26 mouse cellular contexts compared by ENCODE assay signal in genomic region chr13:58598578-58598977, GRCm38 (mm10). TPM values are rescaled to one million over a fixed set of nuclear protein-coding genes. Genes with fewer than 3 reads are reported as not detected.
A peak's percentile ranks its signal among the peaks of the same experiment; 100 is the strongest.
DNase-seq lines count a peak whose midpoint lies in the region; ATAC-seq lines count a peak whose summit lies in the region.
"Had no signal": no experiment of that assay in that cellular context is flagged by ENCODE, and none has a peak within 500 bp of the region (broad histone marks: within the 10 kb centered on the region; RNA-seq: fewer than 3 reads in every experiment).

No protein-coding gene starts in this region.

- peaks cover 4% of the 10 kb centered on the region; the same call in 1 of the 2 replicates for H3K4me1 ChIP-seq in intestine, embryonic 15.5 days (replicated peaks)
- H3K4me1 ChIP-seq in heart, embryonic 11.5 days (ENCODE audit: control insufficient read depth, insufficient read depth, low read length): peaks cover 6% of the 10 kb centered on the region
- H3K4me1 ChIP-seq: embryonic facial prominence, embryonic 12.5 days; forebrain, embryonic 15.5 days; hindbrain, embryonic 13.5 days; liver, embryonic 15.5 days; megakaryocyte, embryonic 14.5 days had no signal

- no peak overlapping the region for H3K4me2 ChIP-seq in intestine, embryonic 15.5 days (replicated peaks)
- no peak overlapping the region for H3K4me2 ChIP-seq in heart, embryonic 11.5 days
- H3K4me2 ChIP-seq: embryonic facial prominence, embryonic 12.5 days; forebrain, embryonic 15.5 days; hindbrain, embryonic 13.5 days; limb, embryonic 13.5 days; liver, embryonic 15.5 days; neural tube, embryonic 15.5 days had no signal

- DNase-seq in kidney, adult 9 months: peak; percentile 11
- no peak for DNase-seq in kidney, postnatal 25 days
- peak; percentile 68 for DNase-seq in Muller cell, postnatal 12 days (ENCODE audit: inconsistent ontology term)
- DNase-seq in splenic B cell, adult 2 months (ENCODE audit: low read depth, low spot score): peak; percentile 5
- DNase-seq in gastrocnemius, adult 18-20 months (ENCODE audit: low spot score): no peak
- DNase-seq in left cerebral cortex, postnatal 10 days (ENCODE audit: extremely low spot score in 1 of 2, low spot score in 2 of 2): no peak
- DNase-seq: adrenal gland, postnatal 25 days; B cell, adult 2 months; cerebellum, adult 11-12 months; cerebellum, postnatal 25 days; gastrocnemius, postnatal 36 days; heart, postnatal 10 days; kidney, adult 18-20 months; layer of hippocampus, adult 9-11 months; thymus, postnatal 25 days had no signal

- no peaks in the 10 kb centered on the region for H3K27me3 ChIP-seq in intestine, embryonic 15.5 days (replicated peaks)
- no peaks in the 10 kb centered on the region for H3K27me3 ChIP-seq in splenic B cell, adult 2 months (ENCODE audit: control insufficient read depth, insufficient read depth, low read length, poor library complexity, severe bottlenecking)
- H3K27me3 ChIP-seq in heart, embryonic 11.5 days (ENCODE audit: control insufficient read depth, insufficient read depth, low read length): no peaks in the 10 kb centered on the region
- H3K27me3 ChIP-seq: embryonic facial prominence, embryonic 12.5 days; forebrain, embryonic 15.5 days; hindbrain, embryonic 13.5 days; limb, embryonic 13.5 days; liver, embryonic 15.5 days; megakaryocyte, embryonic 14.5 days; neural tube, embryonic 15.5 days had no signal

- no peak overlapping the region for H3K9ac ChIP-seq in intestine, embryonic 15.5 days
- H3K9ac ChIP-seq in heart, embryonic 11.5 days (ENCODE audit: low read depth, low read length): no peak overlapping the region
- H3K9ac ChIP-seq: embryonic facial prominence, embryonic 12.5 days; forebrain, embryonic 15.5 days; hindbrain, embryonic 13.5 days; limb, embryonic 13.5 days; liver, embryonic 15.5 days; neural tube, embryonic 15.5 days had no signal

- H3K36me3 ChIP-seq in intestine, embryonic 15.5 days: no peaks in the 10 kb centered on the region
- H3K36me3 ChIP-seq in splenic B cell, adult 2 months (ENCODE audit: control insufficient read depth, insufficient read depth, low read length, poor library complexity, severe bottlenecking): no peaks in the 10 kb centered on the region
- H3K36me3 ChIP-seq in heart, embryonic 11.5 days (ENCODE audit: control insufficient read depth, insufficient read depth, low read length): no peaks in the 10 kb centered on the region
- H3K36me3 ChIP-seq: embryonic facial prominence, embryonic 12.5 days; forebrain, embryonic 15.5 days; hindbrain, embryonic 13.5 days; limb, embryonic 13.5 days; liver, embryonic 15.5 days; neural tube, embryonic 15.5 days had no signal

- no peak overlapping the region for H3K27ac ChIP-seq in intestine, embryonic 15.5 days
- no peak overlapping the region for H3K27ac ChIP-seq in heart, embryonic 11.5 days (ENCODE audit: low read depth, low read length)
- H3K27ac ChIP-seq: embryonic facial prominence, embryonic 12.5 days; forebrain, embryonic 15.5 days; hindbrain, embryonic 13.5 days; limb, embryonic 13.5 days; liver, embryonic 15.5 days; neural tube, embryonic 15.5 days had no signal

- WGBS in intestine, embryonic 15.5 days: 23% methylated on average over 4 of the region's 4 CpGs
- WGBS in heart, embryonic 11.5 days (ENCODE audit: insufficient replicate concordance): 28% methylated on average over 4 of the region's 4 CpGs

- no peaks in the 10 kb centered on the region for H3K9me3 ChIP-seq in intestine, embryonic 15.5 days
- no peaks in the 10 kb centered on the region for H3K9me3 ChIP-seq in heart, embryonic 11.5 days (replicated peaks; ENCODE audit: control insufficient read depth, low read length)
- H3K9me3 ChIP-seq: embryonic facial prominence, embryonic 12.5 days; forebrain, embryonic 15.5 days; hindbrain, embryonic 13.5 days; limb, embryonic 13.5 days; liver, embryonic 15.5 days; neural tube, embryonic 15.5 days had no signal

- ATAC-seq in intestine, embryonic 15.5 days: peak; percentile 75
- no peak for ATAC-seq in heart, embryonic 11.5 days (replicated peaks; ENCODE audit: insufficient number of reproducible peaks, low FRiP score, low TSS enrichment)
- ATAC-seq: forebrain, embryonic 15.5 days; midbrain, embryonic 16.5 days had no signal

- intact Hi-C loops in left cerebral cortex, postnatal 10 days (cut with DNase I): no loop called here

- no peak overlapping the region for H3K4me3 ChIP-seq in intestine, embryonic 15.5 days (replicated peaks)
- H3K4me3 ChIP-seq in heart, embryonic 11.5 days (ENCODE audit: low read depth, low read length): no peak overlapping the region
- H3K4me3 ChIP-seq: embryonic facial prominence, embryonic 12.5 days; erythroblast, embryonic 14.5 days; forebrain, embryonic 15.5 days; hindbrain, embryonic 13.5 days; limb, embryonic 13.5 days; liver, embryonic 15.5 days; megakaryocyte, embryonic 14.5 days; neural tube, embryonic 15.5 days had no signal

RNA-seq across cellular contexts. Expression of gene Slc28a3, which starts 12.1 kb away (rescaled TPM):
- 0.65 and 0.91 TPM in 2 replicates for polyA plus RNA-seq in intestine, embryonic 15.5 days (2015; fragmentation: Nextera tagmentation; extraction: Ambion mirVana)
- total RNA-seq in gastrocnemius, adult 18-20 months (2021): not detected
- not detected for total RNA-seq in left cerebral cortex, postnatal 10 days (2021)
- polyA plus RNA-seq in heart, embryonic 11.5 days (2014; fragmentation: Nextera tagmentation; extraction: Ambion mirVana): not detected in 2 replicates
- total RNA-seq: gastrocnemius, postnatal 36 days; heart, postnatal 10 days had no signal
- polyA plus RNA-seq: erythroblast, embryonic 14.5 days; forebrain, embryonic 15.5 days; midbrain, embryonic 16.5 days; neural tube, embryonic 15.5 days had no signal

Comparison
In these comparisons a context has a peak if more than half of its experiments do, and no peak if none do; other contexts are left out.
1. DNase-seq: peak in kidney, adult 9 months (single experiment), Muller cell, postnatal 12 days (single experiment) and splenic B cell, adult 2 months (single experiment); none in kidney, postnatal 25 days (0 of 2), gastrocnemius, adult 18-20 months (single experiment) and left cerebral cortex, postnatal 10 days (0 of 2).